Mouse (Mus musculus): ENCODE results near the gene Inppl1.

Gene Inppl1

GRCm38 (mm10) chr7:101837606-101838471 is at the start of gene Inppl1:
Gene Inppl1, minus strand, starts transcription at chr7:101838229.
- ATAC-seq (ENCODE audit: insufficient number of reproducible peaks, low FRiP score, low TSS enrichment), result peak; percentile 86

GRCm38 (mm10) chr7:101886274-101886673 is 48.2 kb upstream of the Inppl1 start:
- ATAC-seq (ENCODE audit: insufficient number of reproducible peaks, low FRiP score, low TSS enrichment), result no peak

GRCm38 (mm10) chr7:101884160-101884559 is 46.1 kb upstream of the Inppl1 start:
- ATAC-seq (ENCODE audit: insufficient number of reproducible peaks, low FRiP score, low TSS enrichment), result no peak

- ATAC-seq (ENCODE audit: insufficient number of reproducible peaks, low FRiP score, low TSS enrichment), result no peak
Observed at GRCm38 (mm10) chr7:101882413-101883154, 44.6 kb upstream of the Inppl1 start.

GRCm38 (mm10) chr7:101880855-101881254 is 42.8 kb upstream of the Inppl1 start:
- no peak for ATAC-seq (ENCODE audit: insufficient number of reproducible peaks, low FRiP score, low TSS enrichment)

DNA sequence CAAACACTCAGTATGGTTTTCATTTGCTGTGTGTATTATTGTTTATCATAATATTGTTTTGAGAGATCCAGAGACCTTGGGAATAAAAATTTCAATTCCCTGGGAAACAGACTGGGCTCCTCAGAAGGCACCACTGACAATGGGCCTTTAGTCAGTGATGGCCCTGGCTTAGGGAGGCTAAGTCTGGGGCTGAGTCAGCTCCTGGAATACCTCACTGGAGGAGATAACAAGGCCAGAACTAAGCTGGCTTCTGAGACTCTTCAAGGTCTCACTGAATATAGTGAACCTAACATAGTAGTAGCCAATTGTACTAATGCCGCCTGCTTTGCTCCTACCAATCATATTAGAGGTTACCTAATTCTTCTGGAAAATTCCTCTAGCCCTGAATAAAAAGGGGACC is 37.9 kb upstream of the Inppl1 start:
- ATAC-seq (ENCODE audit: insufficient number of reproducible peaks, low FRiP score, low TSS enrichment), result no peak

DNA sequence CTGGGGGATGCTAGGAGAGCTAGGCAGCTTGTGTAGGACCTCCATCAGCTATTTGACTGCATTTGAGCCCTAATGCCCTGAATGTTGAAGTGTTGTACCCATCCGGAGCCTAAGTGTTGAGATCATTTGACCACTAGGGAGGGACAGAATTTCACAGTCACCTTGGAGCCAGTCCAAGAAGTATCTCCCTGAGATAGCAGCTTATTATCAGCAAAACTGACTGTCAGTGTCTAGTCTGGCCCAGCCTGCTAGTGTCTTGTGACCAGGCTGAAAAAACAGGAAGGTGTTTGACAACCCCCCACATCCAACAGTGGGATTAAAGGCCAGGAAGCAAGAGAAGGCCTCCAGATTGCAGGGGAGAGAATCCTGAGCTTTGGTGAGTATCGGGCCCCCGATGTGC is 33.3 kb upstream of the Inppl1 start:
- ATAC-seq (ENCODE audit: insufficient number of reproducible peaks, low FRiP score, low TSS enrichment), result no peak

- ATAC-seq (ENCODE audit: insufficient number of reproducible peaks, low FRiP score, low TSS enrichment), result no peak
Observed at GRCm38 (mm10) chr7:101870629-101871028, 32.6 kb upstream of the Inppl1 start, which contains the start of gene Folr1. Gene Folr1, minus strand, starts transcription at chr7:101870788.

DNA sequence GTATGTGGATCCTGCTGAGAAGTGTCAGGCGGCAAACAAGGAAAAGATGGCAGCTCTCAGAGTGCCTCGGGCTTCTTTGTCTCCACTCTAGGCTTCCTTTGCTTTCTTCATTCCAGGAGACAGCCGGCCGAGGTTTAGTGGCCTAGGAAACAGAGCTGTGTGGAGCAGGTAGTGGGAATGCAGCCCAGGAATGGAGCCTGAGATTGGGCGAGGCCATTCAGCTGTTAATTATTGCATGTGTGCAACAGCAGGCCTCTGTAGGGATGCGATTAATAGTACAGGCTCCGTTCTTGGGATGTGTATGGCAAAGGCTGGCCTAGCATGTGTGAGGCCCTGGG is 31.1 kb upstream of the Inppl1 start:
- ATAC-seq (ENCODE audit: insufficient number of reproducible peaks, low FRiP score, low TSS enrichment), result no peak

DNA sequence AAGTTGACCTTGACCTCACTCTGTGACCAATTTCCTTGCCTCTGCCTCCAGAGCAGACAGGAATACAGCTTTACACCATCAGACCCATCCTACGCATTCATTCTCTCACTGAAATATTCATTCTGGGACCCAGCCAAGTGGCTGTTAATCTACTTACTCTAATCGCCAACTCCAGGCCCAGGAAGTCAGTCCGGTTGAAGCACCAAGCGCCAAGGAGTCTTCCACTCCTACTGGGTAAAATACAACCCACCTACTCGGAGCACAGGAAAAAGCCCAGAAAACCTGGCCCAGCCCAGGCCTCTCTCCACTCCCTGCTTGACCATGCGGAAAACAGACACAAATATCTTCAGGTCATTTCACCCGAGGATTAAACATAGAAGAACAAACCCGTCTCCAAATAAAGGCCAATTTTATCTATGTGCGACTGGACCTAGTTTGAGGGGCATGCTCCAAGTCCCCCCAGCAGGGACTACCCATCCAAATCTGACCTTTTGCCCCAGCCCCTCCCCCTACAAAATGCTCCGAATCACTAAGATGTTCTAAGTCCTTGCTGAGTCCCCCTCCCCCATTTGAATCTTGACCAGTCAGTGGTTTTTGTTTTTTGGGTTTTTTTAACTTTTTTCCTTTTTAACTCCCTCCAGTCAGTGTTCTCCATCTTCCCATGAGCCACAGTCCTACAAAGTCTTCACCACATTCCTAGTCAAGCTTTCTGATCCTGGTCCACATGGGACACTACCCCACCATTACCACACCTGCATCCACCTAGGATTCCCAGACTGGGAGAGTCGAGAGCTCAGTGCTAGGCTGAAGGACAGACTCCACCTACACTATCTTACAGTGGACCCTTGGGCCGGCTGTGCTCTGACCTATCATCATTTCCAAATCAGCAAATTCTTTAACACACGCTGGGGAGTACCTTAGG is 30.5 kb upstream of the Inppl1 start:
- ATAC-seq (ENCODE audit: insufficient number of reproducible peaks, low FRiP score, low TSS enrichment), result no peak

- ATAC-seq (ENCODE audit: insufficient number of reproducible peaks, low FRiP score, low TSS enrichment), result no peak
Observed at GRCm38 (mm10) chr7:101867482-101867881, 29.5 kb upstream of the Inppl1 start.

DNA sequence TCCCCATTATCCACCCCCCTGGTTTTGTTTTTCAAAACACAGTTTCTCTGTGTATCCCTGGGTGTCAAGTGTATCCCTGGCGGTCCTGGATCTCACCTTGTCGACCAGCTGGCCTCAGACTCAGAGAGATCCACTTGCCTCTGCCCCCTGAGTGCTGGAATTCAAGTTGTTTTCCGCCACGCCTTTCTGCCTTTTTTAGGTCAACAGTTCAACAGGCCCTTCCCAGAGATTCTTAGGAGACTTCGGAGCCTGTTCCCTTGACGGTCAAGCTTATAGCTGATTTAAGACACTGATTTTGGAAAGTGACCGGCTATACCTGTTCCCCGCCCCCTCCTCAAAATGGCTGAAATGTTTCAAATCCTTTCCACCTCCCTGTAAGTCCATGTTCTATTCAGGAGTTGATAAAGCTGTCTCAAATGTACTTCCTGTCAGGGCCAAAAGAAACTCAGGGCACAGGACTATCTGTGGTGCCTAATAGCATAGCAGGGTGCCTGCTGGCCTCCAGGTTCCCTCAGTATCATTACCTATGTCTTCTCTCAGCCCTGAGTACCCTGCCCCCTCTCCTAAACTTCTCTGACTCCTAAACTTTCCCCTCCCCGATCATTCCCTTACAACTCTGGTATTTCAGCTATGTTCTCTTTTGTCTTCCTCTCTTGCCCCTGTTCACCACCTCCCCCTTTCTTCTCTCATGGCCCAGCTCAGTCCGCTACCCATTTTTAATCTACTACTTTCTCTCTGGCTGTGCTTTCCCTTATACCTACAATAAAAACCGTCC is 28.6 kb upstream of the Inppl1 start:
- no peak for ATAC-seq (ENCODE audit: insufficient number of reproducible peaks, low FRiP score, low TSS enrichment)

GRCm38 (mm10) chr7:101863415-101863814 is 25.4 kb upstream of the Inppl1 start, which contains the start of gene Anapc15:
Gene Anapc15, plus strand, starts transcription at chr7:101863715.
- no peak for ATAC-seq (ENCODE audit: insufficient number of reproducible peaks, low FRiP score, low TSS enrichment)

- no peak for ATAC-seq (ENCODE audit: insufficient number of reproducible peaks, low FRiP score, low TSS enrichment)
Observed at GRCm38 (mm10) chr7:101862291-101862690, 24.3 kb upstream of the Inppl1 start.

GRCm38 (mm10) chr7:101860978-101861377 is 22.9 kb upstream of the Inppl1 start:
- ATAC-seq (ENCODE audit: insufficient number of reproducible peaks, low FRiP score, low TSS enrichment), result no peak

DNA sequence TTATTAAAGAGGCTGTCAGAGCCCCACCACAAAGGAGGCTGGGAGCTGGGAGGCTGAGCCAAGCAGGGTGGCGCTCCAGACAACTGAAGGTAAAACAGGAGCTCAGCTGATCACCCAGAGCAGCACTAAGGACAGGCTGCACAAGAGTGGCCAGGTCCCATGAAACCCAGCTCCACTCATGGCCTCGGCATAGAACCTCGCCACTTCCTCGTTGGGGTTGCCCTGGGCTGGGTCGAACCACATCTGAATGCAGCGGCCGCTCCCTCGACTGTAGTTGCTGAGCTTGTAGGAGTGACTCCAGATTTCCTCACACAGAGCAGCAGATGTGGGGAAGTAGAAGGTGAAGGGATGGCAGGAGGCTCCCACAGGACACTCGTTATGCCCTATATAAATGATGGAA is 20.3 kb upstream of the Inppl1 start:
- no peak for ATAC-seq (ENCODE audit: insufficient number of reproducible peaks, low FRiP score, low TSS enrichment)

DNA sequence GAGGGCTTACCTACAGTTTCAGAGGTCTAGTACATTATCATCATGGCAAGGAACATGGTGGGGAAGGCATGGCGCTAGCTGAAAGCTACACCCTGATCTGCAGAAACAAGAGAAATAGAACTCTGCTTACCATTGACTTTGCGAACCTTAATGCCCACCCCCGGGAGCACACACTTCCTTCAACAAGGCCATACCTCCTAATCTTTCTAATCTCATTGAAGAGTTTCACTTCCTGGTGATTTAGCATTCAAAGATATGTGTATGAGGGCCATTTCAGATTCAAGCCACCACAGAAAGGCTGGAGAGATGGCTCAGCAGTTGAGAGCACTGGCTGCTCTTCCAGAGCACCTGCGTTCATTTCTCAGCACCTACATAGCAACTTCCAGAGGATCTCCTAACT is 19.1 kb upstream of the Inppl1 start, which contains the start of gene Folr2:
Folr2 (minus strand) TSS at position 101 of the 400 bp plus-strand sequence.
- ATAC-seq (ENCODE audit: insufficient number of reproducible peaks, low FRiP score, low TSS enrichment), result no peak

GRCm38 (mm10) chr7:101853816-101854215 is 15.8 kb upstream of the Inppl1 start:
- ATAC-seq (ENCODE audit: insufficient number of reproducible peaks, low FRiP score, low TSS enrichment), result no peak

- no peak for ATAC-seq (ENCODE audit: insufficient number of reproducible peaks, low FRiP score, low TSS enrichment)
Observed at GRCm38 (mm10) chr7:101852846-101853245, 14.8 kb upstream of the Inppl1 start.

DNA sequence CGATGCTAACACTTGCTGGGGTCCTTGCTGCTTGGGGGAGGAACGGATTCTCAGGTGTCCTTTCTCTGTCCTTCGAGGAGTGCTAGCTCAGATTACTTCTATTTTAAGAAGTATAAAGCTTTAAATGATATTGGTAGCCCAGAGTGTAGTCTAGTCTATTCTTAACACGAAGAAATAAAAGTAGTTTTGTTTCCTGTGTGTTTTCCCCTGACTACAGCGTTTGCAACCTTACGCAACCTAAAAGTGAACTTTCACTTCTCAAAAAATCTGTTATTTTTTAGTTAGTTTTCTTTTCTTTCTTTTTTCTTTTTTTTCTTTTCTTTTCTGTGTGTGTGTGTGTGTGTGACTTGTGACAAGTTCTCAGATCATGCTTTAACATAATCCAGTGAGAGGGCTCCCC is 13.7 kb upstream of the Inppl1 start:
- ATAC-seq (ENCODE audit: insufficient number of reproducible peaks, low FRiP score, low TSS enrichment), result no peak

Data from cerebellum, adult (tissue).